Mouse (Mus musculus) cerebellum, adult 2 months (tissue): ENCODE measurements around the gene Daglb.

Experiments used
- CTCF ChIP-seq: fragments of 200-500 bp; IDR thresholded peaks from 2 replicates; pipeline ENCODE4 v1.5.1; 2011; ENCODE audit warnings: low read depth, mild to moderate bottlenecking, control low read depth, low read length, moderate library complexity, borderline replicate concordance; ENCODE audit not compliant: insufficient read depth
- POLR2A ChIP-seq: fragments of 200-500 bp; IDR thresholded peaks from 2 replicates; pipeline ENCODE4 v1.6.1; 2011; ENCODE audit warnings: low read length, control low read depth, borderline replicate concordance; ENCODE audit not compliant: insufficient read depth

- no peak for TF ChIP-seq POLR2A
- TF ChIP-seq CTCF, result no peak
These were observed 50.5 kb downstream of the Daglb start for GRCm38 (mm10) chr5:143514878-143515277.
